Mouse (Mus musculus) midbrain, postnatal 0 days (tissue): Measurements from ENCODE around the gene Apon. TPM values are rescaled to one million over a fixed set of nuclear protein-coding genes. Genes with fewer than 3 reads are reported as not detected.

Experiments used
- ATAC-seq: fragments of 200-750 bp; cut with Nextera tagmentation; 2 replicates; pipeline ENCODE4 v1.8.0; 2017; ENCODE audit warnings: moderate number of reproducible peaks, mild to moderate bottlenecking, moderate TSS enrichment, moderate library complexity; ENCODE audit not compliant: low FRiP score
- DNase-seq: peaks from one replicate; pipeline ENCODE4 v3.0.0-alpha.2; 2015; ENCODE audit warnings: low spot score
- H3K27ac ChIP-seq: fragments of 300-500 bp; sonication (generic); 2 replicates; pipeline ENCODE4 v1.5.1; 2014; ENCODE audit warnings: low read depth, mild to moderate bottlenecking, low read length, mixed read lengths
- H3K27me3 ChIP-seq: fragments of 300-500 bp; sonication (generic); 2 replicates; pipeline ENCODE4 v1.6.1; 2014; ENCODE audit warnings: low read length, control low read depth, mixed read lengths; ENCODE audit not compliant: insufficient read depth
- H3K36me3 ChIP-seq: fragments of 300-500 bp; sonication (generic); 2 replicates; pipeline ENCODE4 v1.6.1; 2014; ENCODE audit warnings: low read length, control low read depth, mixed read lengths; ENCODE audit not compliant: insufficient read depth
- H3K4me1 ChIP-seq: fragments of 300-500 bp; sonication (generic); 2 replicates; pipeline ENCODE4 v1.6.1; 2014; ENCODE audit warnings: mild to moderate bottlenecking, control low read depth, antibody characterized with exemption, low read length, mixed read lengths; ENCODE audit not compliant: insufficient read depth
- H3K4me2 ChIP-seq: fragments of 300-500 bp; sonication (generic); 2 replicates; pipeline ENCODE4 v1.6.1; 2014; ENCODE audit warnings: low read depth, mild to moderate bottlenecking, low read length, mixed read lengths; ENCODE audit not compliant: poor library complexity, severe bottlenecking
- H3K4me3 ChIP-seq: fragments of 300-500 bp; sonication (generic); 2 replicates; pipeline ENCODE4 v1.5.1; 2014; ENCODE audit warnings: low read depth, mild to moderate bottlenecking, low read length, moderate library complexity
- H3K9ac ChIP-seq: fragments of 300-500 bp; sonication (generic); replicated peaks from 2 replicates; pipeline ENCODE4 v1.6.1; 2014; ENCODE audit warnings: mild to moderate bottlenecking, low read length, moderate library complexity, mixed read lengths; ENCODE audit not compliant: poor library complexity, severe bottlenecking
- H3K9me3 ChIP-seq: fragments of 300-500 bp; sonication (generic); 2 replicates; pipeline ENCODE4 v1.6.1; 2016; ENCODE audit warnings: low read length, control low read depth
- CTCF ChIP-seq: IDR thresholded peaks from 2 replicates; pipeline ENCODE4 v1.5.1; 2016; ENCODE audit warnings: antibody characterized with exemption, mild to moderate bottlenecking
- WGBS: fragments of 180-500 bp; shearing (Covaris S2); extraction: QIAGEN DNeasy Blood & Tissue Kit; methylation state at CpG from one replicate; pipeline ENCODE4 v1.1.7; 2014; 5-methylcytosine and 5-hydroxymethylcytosine counted together
- polyA plus RNA-seq: library from polyadenylated mRNA; unstranded; fragments of >200 nt; fragmentation: Nextera tagmentation; extraction: Ambion mirVana; gene quantifications from 2 replicates; pipeline ENCODE4 v1.2.1, GENCODE M21; 2015
- total RNA-seq: library from RNA; depleted of rRNA; stranded (reverse); fragments of >200 nt; gene quantifications from 2 replicates; pipeline ENCODE4 v1.2.3, GENCODE M21; 2014

Apon gene
- total and polyA plus RNA-seq, 2 experiments from 2014 or later: not detected

DNA sequence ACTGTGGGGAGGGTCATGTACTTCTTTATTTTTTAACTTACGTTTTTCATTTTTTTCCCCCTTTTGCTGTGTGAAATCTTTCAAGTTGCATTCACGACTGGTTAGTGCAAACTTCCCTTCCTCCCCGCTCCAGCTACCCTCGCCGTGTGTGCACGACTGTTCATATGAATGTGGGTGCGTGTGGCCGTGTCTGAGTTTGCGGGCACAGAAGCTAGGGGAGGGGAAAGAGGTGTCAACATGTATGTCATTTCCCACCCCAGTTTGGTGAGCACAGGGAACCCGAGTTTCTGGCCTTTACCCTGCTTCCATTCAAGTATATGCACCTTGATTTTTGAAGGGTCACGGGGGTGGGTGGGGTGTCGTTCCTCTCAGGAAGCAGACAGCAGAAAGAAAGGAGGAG, 23.3 kb upstream of the Apon start:
- no peak for TF ChIP-seq CTCF
- Histone ChIP-seq H3K27me3 (no peaks in the 10 kb centered on the region), H3K9me3 (no peaks in the 10 kb centered on the region), H3K4me3 (no peak overlapping the region), H3K4me1 (no peaks in the 10 kb centered on the region), H3K27ac (no peak overlapping the region), H3K36me3 (no peaks in the 10 kb centered on the region), H3K9ac (no peak overlapping the region), H3K4me2 (no peak overlapping the region)
- WGBS: 82% methylated on average over 12 of the region's 12 CpGs
- ATAC-seq (no peak), DNase-seq (no peak)

DNA sequence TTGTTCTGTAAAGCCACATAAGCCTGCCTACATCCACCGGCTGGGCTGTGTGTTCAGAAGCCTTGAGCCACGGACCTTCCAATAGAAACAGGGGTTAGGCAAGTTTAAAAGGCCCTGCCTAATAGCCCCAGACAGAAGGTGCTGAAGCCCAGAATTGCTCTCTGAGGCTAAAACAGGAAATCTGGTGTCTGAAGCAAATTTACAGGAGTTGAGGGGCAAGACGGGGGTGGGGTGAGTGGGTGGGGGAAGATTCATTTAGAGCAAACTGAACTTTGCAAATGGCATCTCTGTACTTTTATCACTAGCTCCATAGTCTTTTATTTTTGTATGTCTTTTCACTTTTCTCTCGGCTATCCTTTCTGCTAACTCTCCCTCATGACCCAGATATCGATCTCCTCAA, 22.8 kb upstream of the Apon start:
- ATAC-seq: no peak
- no peak for TF ChIP-seq CTCF
- H3K9me3 ChIP-seq: no peaks in the 10 kb centered on the region
- H3K9ac ChIP-seq: 0 out of 2 replicates have a peak overlapping the region, but pooled peaks have one; percentile 67
- DNase-seq: no peak
- no peaks in the 10 kb centered on the region for H3K4me1 ChIP-seq
- WGBS: 13% methylated on average over 5 of the region's 5 CpGs
- H3K4me3 ChIP-seq: peak overlapping the region; percentile 73; the same call in 1 of the 2 replicates
- peak overlapping the region; percentile 46 for H3K4me2 ChIP-seq
- 0 out of 2 replicates have a peak overlapping the region, but pooled peaks have one; percentile 90 for H3K27ac ChIP-seq
- no peaks in the 10 kb centered on the region for H3K36me3 ChIP-seq
- H3K27me3 ChIP-seq: no peaks in the 10 kb centered on the region

DNA sequence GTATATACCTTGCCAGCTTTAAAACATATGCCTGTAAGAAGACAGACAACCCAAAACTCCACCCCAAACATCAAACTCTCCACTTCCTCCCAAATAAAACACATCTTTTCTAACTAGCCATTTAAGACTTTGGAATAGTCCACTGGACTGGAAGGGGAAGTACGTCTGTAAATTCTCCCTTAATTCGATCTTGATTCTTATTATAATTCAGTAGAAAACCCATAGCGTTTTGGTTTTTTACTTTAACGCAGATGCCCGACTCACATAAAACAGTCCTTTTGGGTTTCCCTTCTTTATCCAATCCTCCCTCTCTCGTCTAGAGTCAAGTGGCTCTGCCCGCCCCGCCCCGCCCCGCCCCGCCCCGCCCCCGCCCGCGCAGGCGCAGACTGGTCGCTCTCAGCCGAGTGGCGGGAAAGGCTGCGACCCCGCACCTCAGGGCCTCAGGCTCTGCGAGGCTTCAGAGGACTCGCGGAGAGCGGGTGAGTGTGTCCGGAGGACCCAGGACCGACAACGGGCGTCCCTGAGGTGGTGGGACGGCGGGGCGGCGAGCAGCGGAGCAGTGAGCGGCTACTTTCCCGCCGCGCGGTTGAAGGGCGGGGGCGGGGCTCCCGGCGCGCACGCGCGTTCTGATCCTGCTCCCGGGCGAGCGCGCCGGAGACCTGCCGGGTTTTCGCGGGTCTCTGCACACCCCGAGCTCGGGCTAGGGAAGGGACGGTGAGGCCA, 22.0 kb upstream of the Apon start, which contains the start of gene Timeless:
TSS of gene Timeless (plus strand) at position 369 of the 723 bp plus-strand sequence.
- Histone ChIP-seq H3K4me2 (peak within 1 kb of the TSS; percentile 46), H3K9me3 (no peaks in the 10 kb centered on the region), H3K4me3 (peak within 1 kb of the TSS; percentile 73), H3K27me3 (no peaks in the 10 kb centered on the region), H3K27ac (peak within 1 kb of the TSS; percentile 90), H3K9ac (peak within 1 kb of the TSS; percentile 67), H3K4me1 (no peaks in the 10 kb centered on the region), H3K36me3 (no peaks in the 10 kb centered on the region)
- WGBS: under 1% methylated on average over 53 of the region's 58 CpGs
- DNase-seq (peak; percentile 78), ATAC-seq (peak; percentile 93)
- TF ChIP-seq CTCF: no peak

DNA sequence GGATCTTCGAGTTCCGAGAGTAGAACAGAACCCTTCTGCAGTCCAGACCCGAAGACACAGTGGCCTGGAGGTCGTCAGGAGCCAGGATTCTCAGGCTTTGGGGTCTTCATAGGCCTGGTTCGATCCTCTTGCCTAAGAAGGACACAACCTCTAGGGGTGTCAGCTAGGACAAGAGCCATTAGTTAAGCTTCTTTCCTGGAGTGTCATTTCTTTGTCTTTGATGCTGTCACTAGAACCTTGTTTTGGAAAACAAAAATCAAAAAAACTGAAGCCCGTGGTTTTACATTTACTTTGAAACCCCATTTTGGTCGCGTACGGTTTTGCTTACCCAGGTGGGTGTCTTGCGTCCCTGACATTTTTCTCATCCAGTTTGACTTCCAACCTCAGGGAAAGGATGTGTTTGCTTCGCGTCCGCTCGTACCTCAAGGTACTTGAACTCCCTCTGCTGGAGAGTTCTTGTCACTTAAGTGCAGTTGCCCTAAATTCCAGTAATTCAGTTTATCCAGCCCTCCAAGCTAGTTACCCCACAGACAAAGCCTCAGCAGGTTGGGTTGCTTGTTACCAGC, 21.4 kb upstream of the Apon start:
- WGBS: under 1% methylated on average over 14 of the region's 14 CpGs
- Histone ChIP-seq H3K9me3 (no peaks in the 10 kb centered on the region), H3K4me2 (peak overlapping the region; percentile 46), H3K36me3 (no peaks in the 10 kb centered on the region), H3K27me3 (no peaks in the 10 kb centered on the region), H3K4me3 (peak overlapping the region; percentile 73), H3K4me1 (no peaks in the 10 kb centered on the region), H3K9ac (peak overlapping the region; percentile 67), H3K27ac (peak overlapping the region; percentile 90)
- DNase-seq (peak; percentile 87), ATAC-seq (peak; percentile 67)
- peak; percentile 83 for TF ChIP-seq CTCF

DNA sequence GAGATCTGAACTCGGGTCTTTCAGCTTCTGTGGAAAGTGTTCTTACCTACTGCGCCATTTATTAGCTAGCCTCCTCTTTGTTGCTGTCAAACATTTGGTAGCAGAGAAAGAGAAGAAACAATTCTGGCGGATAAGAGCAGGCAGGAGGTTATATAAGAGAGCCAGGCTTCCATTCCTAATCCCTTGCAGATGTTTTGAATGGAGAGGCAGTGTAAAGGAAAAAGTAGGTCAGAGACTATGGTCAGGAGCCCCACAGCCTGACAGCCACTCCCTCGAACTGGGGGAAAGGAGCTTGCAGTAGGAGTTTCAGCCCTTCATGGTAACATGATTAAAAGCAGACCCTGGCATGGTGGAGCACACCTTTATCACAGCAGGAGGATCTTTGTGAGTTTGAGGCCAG, 17.6 kb upstream of the Apon start:
- TF ChIP-seq CTCF: no peak
- no peaks in the 10 kb centered on the region for H3K36me3 ChIP-seq
- no peaks in the 10 kb centered on the region for H3K9me3 ChIP-seq
- DNase-seq (no peak), ATAC-seq (no peak)
- no peak overlapping the region for H3K27ac ChIP-seq
- 47% methylated on average over 4 of the region's 4 CpGs for WGBS
- no peaks in the 10 kb centered on the region for H3K4me1 ChIP-seq
- no peaks in the 10 kb centered on the region for H3K27me3 ChIP-seq
- H3K4me2 ChIP-seq: no peak overlapping the region
- no peak overlapping the region for H3K9ac ChIP-seq
- H3K4me3 ChIP-seq: no peak overlapping the region

DNA sequence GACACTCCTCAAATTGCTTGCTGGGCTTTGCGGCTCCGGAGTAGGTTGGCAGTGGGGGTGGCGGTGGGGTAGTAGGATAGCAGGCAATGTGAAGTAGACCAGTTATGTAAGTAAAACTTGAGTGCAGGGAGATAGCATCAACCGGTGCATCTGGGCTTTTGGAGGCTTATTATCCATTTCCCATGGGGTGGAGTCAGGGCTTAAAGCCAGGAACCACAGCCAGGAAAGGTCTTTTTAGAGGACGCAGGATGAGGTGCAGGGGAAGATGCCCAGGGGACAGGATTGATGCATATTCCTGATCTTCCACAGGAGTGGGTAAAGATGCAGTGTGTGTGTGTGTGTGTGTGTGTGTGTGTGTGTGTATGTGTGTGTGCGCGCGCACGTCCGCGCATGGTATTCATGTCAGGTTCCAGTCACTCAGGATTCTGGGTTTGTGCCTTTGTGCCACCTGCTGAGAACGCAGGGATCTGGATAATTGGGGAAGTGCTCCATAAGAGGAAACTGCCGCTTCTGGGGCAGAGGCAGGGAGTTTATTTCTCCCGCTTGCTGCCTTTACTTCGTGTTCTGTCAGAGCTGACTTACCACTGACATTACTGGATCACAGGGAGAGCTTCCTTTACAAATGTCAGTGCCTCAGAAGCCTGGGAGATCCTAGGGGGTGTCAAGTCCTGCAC, 16.0 kb upstream of the Apon start:
- Histone ChIP-seq H3K4me1 (no peaks in the 10 kb centered on the region), H3K27ac (no peak overlapping the region)
- 65% methylated on average over 15 of the region's 15 CpGs for WGBS

More for the DNA sequence above, 16.0 kb upstream of the Apon start:
- DNase-seq (peak; percentile 3), ATAC-seq (no peak)
- Histone ChIP-seq H3K4me3 (no peak overlapping the region), H3K36me3 (no peaks in the 10 kb centered on the region), H3K4me2 (no peak overlapping the region), H3K9ac (no peak overlapping the region), H3K9me3 (no peaks in the 10 kb centered on the region), H3K27me3 (no peaks in the 10 kb centered on the region)
- TF ChIP-seq CTCF: no peak
